Mouse (Mus musculus): Measurements from ENCODE around the gene Wdr81.

Wdr81 gene

DNA sequence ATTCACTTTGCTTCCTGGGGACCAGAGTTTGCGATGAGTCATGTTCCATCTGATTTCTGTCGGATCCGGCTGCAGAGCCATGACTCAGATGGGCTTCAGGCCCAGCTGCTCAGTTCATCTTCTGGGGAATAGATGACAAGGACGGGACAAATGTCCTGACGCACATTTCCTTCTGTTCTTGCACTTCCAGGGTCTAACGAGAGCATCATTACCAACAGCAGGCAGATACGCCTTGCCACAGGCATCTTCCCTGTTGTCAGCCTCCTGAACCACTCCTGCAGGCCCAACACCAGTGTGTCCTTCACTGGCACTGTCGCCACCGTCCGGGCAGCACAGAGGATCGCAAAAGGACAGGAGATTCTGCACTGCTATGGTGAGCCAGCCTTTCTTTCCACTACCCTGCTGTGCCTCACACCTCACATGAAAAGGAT, 55.1 kb downstream of the Wdr81 start:
- DNase-seq (ENCODE audit: low spot score in 2 of 2): no peak

DNA sequence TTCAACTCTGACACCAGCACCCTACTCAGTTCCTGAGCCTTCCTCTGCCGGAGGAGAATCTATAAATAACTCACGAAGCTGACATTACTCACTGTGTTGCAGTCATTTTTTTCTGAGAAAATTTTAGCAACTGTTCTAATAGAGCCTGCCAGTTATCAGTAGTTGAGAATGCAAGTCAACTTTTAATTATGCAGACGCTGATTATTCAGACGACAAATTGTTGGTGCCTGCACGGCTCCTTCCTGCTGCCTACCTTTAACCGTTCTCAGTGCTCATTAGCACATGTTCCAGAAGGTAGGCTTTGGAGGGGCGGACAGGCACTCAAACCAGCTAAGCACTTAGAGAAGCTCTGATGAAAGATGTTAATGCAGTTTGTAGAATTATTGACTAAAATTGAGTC, 57.1 kb downstream of the Wdr81 start:
- no peak for DNase-seq (ENCODE audit: low spot score in 2 of 2)

DNA sequence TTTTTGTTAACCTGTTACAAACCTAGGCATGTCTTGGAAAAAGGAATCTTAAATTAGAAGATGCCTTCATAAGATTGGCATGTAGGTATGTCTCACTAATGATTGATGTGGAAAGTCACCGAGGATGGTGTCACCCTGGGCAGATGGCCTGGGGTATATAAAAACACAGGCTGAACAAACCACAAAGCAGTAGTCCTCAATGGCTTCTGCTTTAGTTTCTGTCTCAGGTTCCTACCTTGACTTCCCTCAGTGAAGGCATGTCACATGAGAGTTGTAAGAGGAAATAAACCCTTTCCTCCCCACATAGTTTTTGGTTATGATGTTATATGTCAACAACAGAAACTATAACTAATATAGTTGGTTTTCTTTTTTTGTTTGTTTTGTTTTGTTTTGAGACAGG, 58.9 kb downstream of the Wdr81 start:
- no peak for DNase-seq (ENCODE audit: low spot score in 2 of 2)
